Mouse (Mus musculus): ENCODE measurements around the gene Spef1. TPM values are rescaled to one million over a fixed set of nuclear protein-coding genes. Genes with fewer than 3 reads are reported as not detected.

Spef1 gene
- polyA plus RNA-seq, 1 experiment from 2014 or later = 10.6 TPM

- H3K36me3 ChIP-seq (replicated peaks) = peaks cover 37% of the 10 kb centered on the region
- H3K27ac ChIP-seq = no peak overlapping the region
- H3K4me3 ChIP-seq = no peak overlapping the region
- no peak overlapping the region for H3K9ac ChIP-seq
- no peaks in the 10 kb centered on the region for H3K9me3 ChIP-seq
- no peak for ATAC-seq (replicated peaks)
- no peak overlapping the region for H3K4me2 ChIP-seq
- WGBS = 95% methylated on average over 2 of the region's 2 CpGs
- no peaks in the 10 kb centered on the region for H3K27me3 ChIP-seq (replicated peaks)
- no peaks in the 10 kb centered on the region for H3K4me1 ChIP-seq
These were observed 41.5 kb downstream of the Spef1 start for GRCm38 (mm10) chr2:131145536-131145935.

- no peak for ATAC-seq (replicated peaks)
- H3K9ac ChIP-seq = no peak overlapping the region
- peaks cover 37% of the 10 kb centered on the region for H3K36me3 ChIP-seq (replicated peaks)
- H3K4me1 ChIP-seq = no peaks in the 10 kb centered on the region
- no peak overlapping the region for H3K27ac ChIP-seq
- H3K4me2 ChIP-seq = no peak overlapping the region
- no peak overlapping the region for H3K4me3 ChIP-seq
- H3K9me3 ChIP-seq = no peaks in the 10 kb centered on the region
- H3K27me3 ChIP-seq (replicated peaks) = no peaks in the 10 kb centered on the region
- 76% methylated on average over 13 of the region's 13 CpGs for WGBS
These were observed 42.0 kb downstream of the Spef1 start for GRCm38 (mm10) chr2:131145121-131145520.

GRCm38 (mm10) chr2:131143007-131143780 is 43.9 kb downstream of the Spef1 start:
- peaks cover 31% of the 10 kb centered on the region; the same call in 1 of the 2 replicates for H3K36me3 ChIP-seq (replicated peaks)
- H3K4me2 ChIP-seq = no peak overlapping the region
- H3K4me3 ChIP-seq = no peak overlapping the region
- 72% methylated on average over 22 of the region's 22 CpGs for WGBS
- no peak overlapping the region for H3K27ac ChIP-seq
- ATAC-seq (replicated peaks) = no peak
- H3K9me3 ChIP-seq = no peaks in the 10 kb centered on the region
- no peaks in the 10 kb centered on the region for H3K27me3 ChIP-seq (replicated peaks)
- no peaks in the 10 kb centered on the region for H3K4me1 ChIP-seq
- H3K9ac ChIP-seq = no peak overlapping the region

GRCm38 (mm10) chr2:131142592-131142991 is 44.5 kb downstream of the Spef1 start:
- no peaks in the 10 kb centered on the region for H3K4me1 ChIP-seq
- peaks cover 25% of the 10 kb centered on the region; the same call in 1 of the 2 replicates for H3K36me3 ChIP-seq (replicated peaks)
- no peaks in the 10 kb centered on the region for H3K9me3 ChIP-seq
- H3K4me3 ChIP-seq = no peak overlapping the region
- H3K4me2 ChIP-seq = no peak overlapping the region
- ATAC-seq (replicated peaks) = no peak
- 32% methylated on average over 18 of the region's 18 CpGs for WGBS
- no peak overlapping the region for H3K9ac ChIP-seq
- no peaks in the 10 kb centered on the region for H3K27me3 ChIP-seq (replicated peaks)
- no peak overlapping the region for H3K27ac ChIP-seq

- Histone ChIP-seq H3K9ac (no peak overlapping the region), H3K9me3 (no peaks in the 10 kb centered on the region), H3K27me3 (replicated peaks) (no peaks in the 10 kb centered on the region), H3K36me3 (replicated peaks) (peaks cover 15% of the 10 kb centered on the region; the same call in 1 of the 2 replicates), H3K27ac (no peak overlapping the region), H3K4me2 (no peak overlapping the region), H3K4me3 (no peak overlapping the region), H3K4me1 (no peaks in the 10 kb centered on the region)
- no peak for ATAC-seq (replicated peaks)
- 90% methylated on average over 8 of the region's 8 CpGs for WGBS
These were observed 45.6 kb downstream of the Spef1 start for GRCm38 (mm10) chr2:131141336-131141986.

GRCm38 (mm10) chr2:131140533-131140905 is 46.6 kb downstream of the Spef1 start:
- Histone ChIP-seq H3K36me3 (replicated peaks) (0 out of 2 replicates have a peak, but pooled peaks cover 9% of the 10 kb centered on the region), H3K4me1 (no peaks in the 10 kb centered on the region), H3K27ac (no peak overlapping the region), H3K27me3 (replicated peaks) (no peaks in the 10 kb centered on the region), H3K4me2 (no peak overlapping the region), H3K4me3 (no peak overlapping the region), H3K9me3 (no peaks in the 10 kb centered on the region), H3K9ac (no peak overlapping the region)
- no peak for ATAC-seq (replicated peaks)
- 78% methylated on average over 5 of the region's 5 CpGs for WGBS

GRCm38 (mm10) chr2:131139886-131140532 is 47.1 kb downstream of the Spef1 start:
- Histone ChIP-seq H3K4me3 (no peak overlapping the region), H3K27me3 (replicated peaks) (no peaks in the 10 kb centered on the region), H3K4me2 (no peak overlapping the region), H3K9ac (no peak overlapping the region), H3K36me3 (replicated peaks) (0 out of 2 replicates have a peak, but pooled peaks cover 7% of the 10 kb centered on the region), H3K4me1 (no peaks in the 10 kb centered on the region), H3K9me3 (no peaks in the 10 kb centered on the region), H3K27ac (no peak overlapping the region)
- 64% methylated on average over 5 of the region's 5 CpGs for WGBS
- no peak for ATAC-seq (replicated peaks)

GRCm38 (mm10) chr2:131139287-131139686 is 47.8 kb downstream of the Spef1 start:
- Histone ChIP-seq H3K27me3 (replicated peaks) (no peaks in the 10 kb centered on the region), H3K27ac (no peak overlapping the region), H3K4me1 (no peaks in the 10 kb centered on the region), H3K4me3 (no peak overlapping the region), H3K4me2 (no peak overlapping the region), H3K9me3 (no peaks in the 10 kb centered on the region), H3K36me3 (replicated peaks) (no peaks in the 10 kb centered on the region), H3K9ac (no peak overlapping the region)
- WGBS = 94% methylated on average over 5 of the region's 5 CpGs
- no peak for ATAC-seq (replicated peaks)

- ATAC-seq (replicated peaks) = no peak
- Histone ChIP-seq H3K27ac (no peak overlapping the region), H3K9ac (no peak overlapping the region), H3K9me3 (no peaks in the 10 kb centered on the region), H3K4me2 (no peak overlapping the region), H3K27me3 (replicated peaks) (no peaks in the 10 kb centered on the region), H3K36me3 (replicated peaks) (no peaks in the 10 kb centered on the region), H3K4me3 (no peak overlapping the region), H3K4me1 (no peaks in the 10 kb centered on the region)
- WGBS = 86% methylated on average over 7 of the region's 7 CpGs
These were observed 48.3 kb downstream of the Spef1 start for GRCm38 (mm10) chr2:131138760-131139159.

- H3K27ac ChIP-seq = no peak overlapping the region
- no peaks in the 10 kb centered on the region for H3K4me1 ChIP-seq
- H3K4me2 ChIP-seq = no peak overlapping the region
- 84% methylated on average over 4 of the region's 4 CpGs for WGBS
- no peak for ATAC-seq (replicated peaks)
- no peaks in the 10 kb centered on the region for H3K27me3 ChIP-seq (replicated peaks)
- no peak overlapping the region for H3K4me3 ChIP-seq
- no peaks in the 10 kb centered on the region for H3K9me3 ChIP-seq
- H3K9ac ChIP-seq = no peak overlapping the region
- H3K36me3 ChIP-seq (replicated peaks) = no peaks in the 10 kb centered on the region
These were observed 48.8 kb downstream of the Spef1 start for GRCm38 (mm10) chr2:131138296-131138695.

- ATAC-seq (replicated peaks) = no peak
- no peaks in the 10 kb centered on the region for H3K27me3 ChIP-seq (replicated peaks)
- WGBS = 82% methylated on average over 11 of the region's 11 CpGs
- no peak overlapping the region for H3K4me3 ChIP-seq
- H3K9ac ChIP-seq = no peak overlapping the region
- no peaks in the 10 kb centered on the region for H3K4me1 ChIP-seq
- H3K27ac ChIP-seq = no peak overlapping the region
- H3K4me2 ChIP-seq = no peak overlapping the region
- no peaks in the 10 kb centered on the region for H3K9me3 ChIP-seq
- H3K36me3 ChIP-seq (replicated peaks) = no peaks in the 10 kb centered on the region
These were observed 51.5 kb downstream of the Spef1 start for GRCm38 (mm10) chr2:131135521-131136139.

GRCm38 (mm10) chr2:131134826-131135400 is 52.2 kb downstream of the Spef1 start:
- no peaks in the 10 kb centered on the region for H3K36me3 ChIP-seq (replicated peaks)
- no peaks in the 10 kb centered on the region for H3K9me3 ChIP-seq
- no peaks in the 10 kb centered on the region for H3K27me3 ChIP-seq (replicated peaks)
- no peak overlapping the region for H3K4me2 ChIP-seq
- H3K27ac ChIP-seq = no peak overlapping the region
- no peak overlapping the region for H3K4me3 ChIP-seq
- ATAC-seq (replicated peaks) = no peak
- WGBS = 84% methylated on average over 8 of the region's 8 CpGs
- H3K4me1 ChIP-seq = no peaks in the 10 kb centered on the region
- H3K9ac ChIP-seq = no peak overlapping the region

All from midbrain, embryonic 15.5 days (tissue).